Mouse (Mus musculus): ENCODE data around the gene Metrn. TPM values are rescaled to one million over a fixed set of nuclear protein-coding genes. Genes with fewer than 3 reads are reported as not detected.
A peak's percentile ranks its signal among the peaks of the same experiment; 100 is the strongest.

The Metrn gene
- polyA plus RNA-seq, 1 experiment from 2014 or later = 11.9 TPM

DNA sequence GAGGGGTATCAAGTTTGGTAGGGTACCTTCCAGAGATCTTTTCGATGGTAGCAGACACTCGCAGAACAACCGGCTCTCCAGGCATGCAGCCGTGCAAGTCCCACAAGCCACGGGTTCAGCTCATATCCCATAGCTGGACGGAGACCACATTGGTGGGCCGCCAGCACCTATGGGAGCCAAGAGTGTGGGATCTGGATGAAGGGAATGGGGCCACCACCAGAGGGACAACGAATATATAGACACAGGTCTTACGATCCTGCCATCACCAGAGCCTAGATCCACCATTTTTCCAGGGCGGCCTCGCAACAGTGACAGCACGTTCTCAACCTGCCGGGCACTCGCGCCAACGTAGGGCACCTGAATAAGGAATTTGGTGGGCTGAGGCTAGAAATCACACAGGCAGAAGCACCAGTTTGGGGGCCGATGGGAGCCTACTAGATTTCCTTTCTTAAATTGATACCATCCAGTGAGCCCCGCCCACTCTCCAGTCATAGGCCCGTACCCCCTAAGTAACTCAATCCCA, 5.6 kb downstream of the Metrn start:
- DNase-seq = no peak
- peak overlapping the region; percentile 98 for H3K4me2 ChIP-seq (ENCODE audit: low read depth, low read length)
- H3K27me3 ChIP-seq (ENCODE audit: insufficient read depth, low read length) = no peaks in the 10 kb centered on the region
- no peak for ATAC-seq
- H3K27ac ChIP-seq (ENCODE audit: low read depth) = peak overlapping the region; percentile 88
- peaks cover 4% of the 10 kb centered on the region; the same call in 1 of the 2 replicates for H3K36me3 ChIP-seq (replicated peaks; ENCODE audit: insufficient read depth, low read length)
- H3K4me3 ChIP-seq (ENCODE audit: low read depth, low read length) = peak overlapping the region; percentile 79
- WGBS (ENCODE audit: insufficient replicate concordance) = 31% methylated on average over 19 of the region's 19 CpGs
- H3K4me1 ChIP-seq (ENCODE audit: insufficient read depth) = peaks cover 22% of the 10 kb centered on the region
- TF ChIP-seq CTCF (IDR thresholded peaks at IDR 0.05; ENCODE audit: low read depth) (peak; percentile 9; the same call in 1 of the 2 replicates), EP300 (IDR thresholded peaks at IDR 0.05; ENCODE audit: low read depth) (no peak)
- peak overlapping the region; percentile 77 for H3K9ac ChIP-seq (replicated peaks)
- H3K9me3 ChIP-seq (ENCODE audit: low read length) = no peaks in the 10 kb centered on the region

DNA sequence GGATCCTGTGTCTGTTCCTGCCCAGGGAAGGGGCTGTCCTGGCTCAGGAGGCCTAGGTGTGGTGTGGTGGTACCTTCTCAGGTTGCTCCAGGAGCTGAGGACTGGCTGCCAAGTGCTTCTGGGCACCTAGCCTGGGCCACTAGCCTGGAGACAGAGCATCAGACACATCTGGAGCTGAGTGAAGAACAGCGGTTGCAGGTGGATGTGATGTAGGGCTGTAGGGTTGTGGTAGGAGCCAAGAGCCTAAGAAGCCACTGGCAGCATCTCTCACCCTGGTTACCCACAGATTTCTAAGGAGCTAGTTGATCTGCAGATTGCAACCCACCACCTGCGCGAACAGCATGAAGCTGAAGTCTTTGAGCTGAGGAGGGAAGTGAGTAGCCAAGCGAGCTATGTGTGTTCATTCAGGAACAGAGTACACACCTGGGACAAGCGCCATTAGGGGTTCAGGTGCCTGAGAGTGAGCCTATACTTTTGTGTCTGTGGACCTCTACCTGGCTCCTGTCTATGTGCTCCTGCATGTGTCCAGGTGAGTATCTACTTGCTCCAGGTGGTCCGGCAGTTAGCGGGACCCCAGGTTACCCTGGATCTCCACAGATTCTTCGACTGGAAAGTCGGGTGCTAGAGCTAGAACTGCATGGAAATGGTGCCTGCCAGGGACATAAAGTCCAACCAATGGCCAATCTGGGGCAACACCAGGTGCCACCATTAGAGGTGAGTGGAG, 10.0 kb downstream of the Metrn start:
- DNase-seq (no peak), ATAC-seq (no peak)
- TF ChIP-seq CTCF (IDR thresholded peaks at IDR 0.05; ENCODE audit: low read depth) (no peak), EP300 (IDR thresholded peaks at IDR 0.05; ENCODE audit: low read depth) (no peak)
- H3K4me3 ChIP-seq (ENCODE audit: low read depth, low read length) = no peak overlapping the region
- 86% methylated on average over 9 of the region's 9 CpGs for WGBS (ENCODE audit: insufficient replicate concordance)
- H3K9me3 ChIP-seq (ENCODE audit: low read length) = no peaks in the 10 kb centered on the region
- no peak overlapping the region for H3K27ac ChIP-seq (ENCODE audit: low read depth)
- no peaks in the 10 kb centered on the region for H3K27me3 ChIP-seq (ENCODE audit: insufficient read depth, low read length)
- H3K4me2 ChIP-seq (ENCODE audit: low read depth, low read length) = no peak overlapping the region
- H3K4me1 ChIP-seq (ENCODE audit: insufficient read depth) = peaks cover 18% of the 10 kb centered on the region
- no peak overlapping the region for H3K9ac ChIP-seq (replicated peaks)
- H3K36me3 ChIP-seq (replicated peaks; ENCODE audit: insufficient read depth, low read length) = peaks cover 14% of the 10 kb centered on the region

DNA sequence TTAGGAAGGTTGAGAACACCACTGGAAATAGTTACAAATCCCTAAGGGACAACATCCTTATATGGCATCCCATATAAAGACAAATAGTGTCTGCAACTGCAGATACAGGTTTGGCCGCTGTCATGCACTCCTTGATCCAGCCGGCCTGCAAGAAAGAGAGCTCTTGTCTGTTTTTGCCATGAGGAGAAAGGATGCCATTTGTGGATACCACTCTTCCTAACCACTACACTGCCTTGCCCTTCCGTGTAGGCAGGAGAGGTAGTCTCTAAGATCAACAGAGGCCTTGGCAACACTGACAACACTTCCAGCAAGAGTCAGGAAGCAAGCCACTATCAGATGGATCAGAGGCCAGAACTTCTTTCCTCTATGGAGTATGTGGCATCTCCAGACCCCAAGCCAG, 10.7 kb downstream of the Metrn start, which contains the start of gene Ccdc78:
Ccdc78 (plus strand) TSS at position 301 of the 400 bp plus-strand sequence.
- no peak for DNase-seq
- Histone ChIP-seq H3K9me3 (ENCODE audit: low read length) (no peaks in the 10 kb centered on the region), H3K9ac (replicated peaks) (peak within 1 kb of the TSS; percentile 68), H3K36me3 (replicated peaks; ENCODE audit: insufficient read depth, low read length) (peaks cover 21% of the 10 kb centered on the region), H3K4me1 (ENCODE audit: insufficient read depth) (peaks cover 14% of the 10 kb centered on the region), H3K4me3 (ENCODE audit: low read depth, low read length) (peak within 1 kb of the TSS; percentile 65), H3K4me2 (ENCODE audit: low read depth, low read length) (peak within 1 kb of the TSS; percentile 89), H3K27ac (ENCODE audit: low read depth) (peak within 1 kb of the TSS; percentile 64; the same call in 1 of the 2 replicates), H3K27me3 (ENCODE audit: insufficient read depth, low read length) (no peaks in the 10 kb centered on the region)
- ATAC-seq = no peak
- TF ChIP-seq CTCF (IDR thresholded peaks at IDR 0.05; ENCODE audit: low read depth) (no peak), EP300 (IDR thresholded peaks at IDR 0.05; ENCODE audit: low read depth) (no peak)
- 70% methylated on average over 3 of the region's 3 CpGs for WGBS (ENCODE audit: insufficient replicate concordance)

DNA sequence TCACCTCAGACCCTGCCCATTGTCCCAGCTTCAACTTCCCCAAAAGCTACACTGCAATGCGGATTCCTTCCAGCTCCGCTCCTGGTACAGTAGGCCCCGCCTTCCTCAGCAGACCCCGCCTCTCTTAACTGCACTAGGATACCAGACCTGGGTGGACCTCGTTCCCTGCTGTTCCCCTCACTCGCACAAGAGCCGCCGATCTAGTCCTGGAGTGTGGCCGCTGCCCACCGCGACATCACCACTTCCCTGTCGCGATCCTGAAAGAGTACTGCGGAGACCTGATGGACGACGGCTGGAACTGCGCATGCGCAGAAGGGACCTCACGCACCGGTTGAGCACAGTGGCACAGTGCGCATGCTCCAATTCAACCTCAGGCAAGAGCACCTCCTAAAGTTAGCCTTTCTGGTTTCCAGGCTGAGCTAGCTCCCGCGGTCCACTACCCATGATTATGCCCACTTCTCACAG, 11.6 kb downstream of the Metrn start, which contains the start of gene Haghl:
Haghl (minus strand) TSS at position 393 of the 465 bp plus-strand sequence.
- Histone ChIP-seq H3K9me3 (ENCODE audit: low read length) (no peaks in the 10 kb centered on the region), H3K27ac (ENCODE audit: low read depth) (peak within 1 kb of the TSS; percentile 64), H3K27me3 (ENCODE audit: insufficient read depth, low read length) (no peaks in the 10 kb centered on the region), H3K4me2 (ENCODE audit: low read depth, low read length) (peak within 1 kb of the TSS; percentile 89), H3K9ac (replicated peaks) (peak within 1 kb of the TSS; percentile 68), H3K4me1 (ENCODE audit: insufficient read depth) (peaks cover 13% of the 10 kb centered on the region; the same call in 1 of the 2 replicates), H3K4me3 (ENCODE audit: low read depth, low read length) (peak within 1 kb of the TSS; percentile 65), H3K36me3 (replicated peaks; ENCODE audit: insufficient read depth, low read length) (peaks cover 26% of the 10 kb centered on the region)
- TF ChIP-seq CTCF (IDR thresholded peaks at IDR 0.05; ENCODE audit: low read depth) = peak; percentile 9; the same call in 1 of the 2 replicates
- TF ChIP-seq EP300 (IDR thresholded peaks at IDR 0.05; ENCODE audit: low read depth) = no peak
- ATAC-seq = peak; percentile 94
- peak; percentile 96 for DNase-seq
- WGBS (ENCODE audit: insufficient replicate concordance) = under 1% methylated on average over 23 of the region's 23 CpGs

DNA sequence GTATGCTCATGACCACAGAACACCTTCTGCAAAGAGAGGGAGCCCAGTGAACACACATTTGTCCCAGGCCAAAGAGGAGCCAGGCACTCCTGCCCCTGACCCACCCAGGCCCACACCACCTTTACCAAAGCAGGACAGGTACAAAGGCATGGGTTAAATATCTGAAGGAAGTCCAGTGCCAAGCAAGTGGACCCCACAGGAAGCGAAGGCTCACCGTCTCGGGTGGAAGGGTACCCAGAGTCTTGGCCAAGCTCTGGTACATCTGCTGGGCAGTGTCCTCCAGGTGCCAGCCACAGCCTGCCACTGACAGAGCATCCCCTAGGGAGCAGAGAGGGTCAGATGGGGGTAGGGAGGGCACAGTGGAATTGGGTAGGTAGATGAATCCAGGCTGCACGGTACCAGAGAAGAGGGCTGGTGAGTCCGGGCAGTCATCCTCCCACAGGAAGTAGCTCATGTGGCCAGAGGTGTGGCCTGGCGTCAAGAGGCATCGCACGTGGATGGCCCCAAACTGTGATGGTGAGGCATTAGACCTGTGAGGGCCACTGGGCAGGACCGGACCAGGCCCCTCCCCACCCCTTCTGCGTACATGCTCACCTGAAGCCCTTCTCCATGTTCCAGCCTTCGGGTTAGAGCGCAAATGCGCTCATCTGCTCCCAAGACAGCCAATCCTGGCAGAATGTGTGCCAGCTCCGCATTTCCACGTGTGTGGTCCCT, 12.9 kb downstream of the Metrn start:
- peaks cover 13% of the 10 kb centered on the region; the same call in 1 of the 2 replicates for H3K4me1 ChIP-seq (ENCODE audit: insufficient read depth)
- 79% methylated on average over 15 of the region's 15 CpGs for WGBS (ENCODE audit: insufficient replicate concordance)
- peak overlapping the region; percentile 89; the same call in 1 of the 2 replicates for H3K4me2 ChIP-seq (ENCODE audit: low read depth, low read length)
- no peaks in the 10 kb centered on the region for H3K9me3 ChIP-seq (ENCODE audit: low read length)
- no peak overlapping the region for H3K9ac ChIP-seq (replicated peaks)
- H3K27me3 ChIP-seq (ENCODE audit: insufficient read depth, low read length) = no peaks in the 10 kb centered on the region
- no peak for ATAC-seq
- H3K4me3 ChIP-seq (ENCODE audit: low read depth, low read length) = no peak overlapping the region
- DNase-seq = no peak
- H3K27ac ChIP-seq (ENCODE audit: low read depth) = no peak overlapping the region
- peaks cover 31% of the 10 kb centered on the region for H3K36me3 ChIP-seq (replicated peaks; ENCODE audit: insufficient read depth, low read length)
- TF ChIP-seq CTCF (IDR thresholded peaks at IDR 0.05; ENCODE audit: low read depth) (no peak), EP300 (IDR thresholded peaks at IDR 0.05; ENCODE audit: low read depth) (no peak)

DNA sequence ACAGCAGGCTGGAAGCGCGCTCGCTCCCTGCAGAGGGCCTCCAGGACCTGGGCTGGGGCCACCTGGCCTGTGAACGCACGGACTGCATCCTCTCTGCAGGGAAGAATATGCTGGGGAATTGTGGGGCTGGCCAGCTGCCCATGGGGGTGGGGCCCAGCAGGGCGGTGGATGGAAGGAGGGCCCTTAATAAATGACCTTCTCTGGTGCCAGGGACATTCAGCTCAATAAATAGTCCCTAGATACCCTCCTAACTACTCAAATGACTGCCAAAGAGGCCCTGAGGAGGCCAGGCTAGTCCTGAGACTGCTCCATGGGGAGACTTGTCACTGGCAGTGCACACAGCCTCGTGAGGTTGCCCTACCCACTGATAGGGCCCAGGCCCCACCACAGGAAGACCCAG, 13.8 kb downstream of the Metrn start:
- Histone ChIP-seq H3K9ac (replicated peaks) (no peak overlapping the region), H3K4me1 (ENCODE audit: insufficient read depth) (peaks cover 13% of the 10 kb centered on the region; the same call in 1 of the 2 replicates), H3K27ac (ENCODE audit: low read depth) (no peak overlapping the region), H3K27me3 (ENCODE audit: insufficient read depth, low read length) (no peaks in the 10 kb centered on the region), H3K4me2 (ENCODE audit: low read depth, low read length) (no peak overlapping the region), H3K9me3 (ENCODE audit: low read length) (no peaks in the 10 kb centered on the region), H3K4me3 (ENCODE audit: low read depth, low read length) (no peak overlapping the region), H3K36me3 (replicated peaks; ENCODE audit: insufficient read depth, low read length) (peaks cover 31% of the 10 kb centered on the region)
- WGBS (ENCODE audit: insufficient replicate concordance) = 83% methylated on average over 7 of the region's 7 CpGs
- TF ChIP-seq CTCF (IDR thresholded peaks at IDR 0.05; ENCODE audit: low read depth) (no peak), EP300 (IDR thresholded peaks at IDR 0.05; ENCODE audit: low read depth) (no peak)
- ATAC-seq (no peak), DNase-seq (no peak)
